13 mouse cellular contexts compared by ENCODE assay signal in the genomic region with DNA sequence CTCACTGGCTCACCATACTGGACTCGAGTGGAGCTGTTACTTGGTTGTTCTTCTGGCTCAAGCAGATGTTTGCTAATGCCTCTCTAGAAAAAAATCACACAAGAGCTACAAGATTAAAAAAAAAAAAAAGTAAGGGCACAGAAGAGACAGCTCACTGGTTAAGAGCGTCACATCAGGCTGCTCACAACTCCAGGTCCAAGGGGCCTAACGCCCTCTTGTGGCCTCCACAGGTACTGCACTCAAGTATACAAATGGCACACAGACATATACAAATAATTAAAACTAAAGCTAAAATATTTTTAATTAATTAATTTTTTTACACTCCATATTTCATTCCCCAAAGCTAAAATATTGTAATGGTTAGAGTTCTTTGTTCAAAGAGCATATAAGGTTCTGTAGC. TPM values are rescaled to one million over a fixed set of nuclear protein-coding genes. Genes with fewer than 3 reads are reported as not detected.
DNase-seq lines count a peak whose midpoint lies in the region; ATAC-seq and TF ChIP-seq lines count a peak whose summit lies in the region.
"Had no signal": no experiment of that assay in that cellular context is flagged by ENCODE, and none has a peak within 500 bp of the region (broad histone marks: within the 10 kb centered on the region; RNA-seq: fewer than 3 reads in every experiment).

No protein-coding gene starts in this region.

- H3K9me3 ChIP-seq in heart, postnatal 0 days (replicated peaks; ENCODE audit: control insufficient read depth, low read length) = 0 out of 2 replicates have a peak, but pooled peaks cover 4% of the 10 kb centered on the region
- H3K9me3 ChIP-seq in heart, embryonic 10.5 days = no peaks in the 10 kb centered on the region
- no peaks in the 10 kb centered on the region for H3K9me3 ChIP-seq in midbrain, postnatal 0 days (ENCODE audit: low read length)
- H3K9me3 ChIP-seq in midbrain, embryonic 10.5 days (replicated peaks) = no peaks in the 10 kb centered on the region
- H3K9me3 ChIP-seq: embryonic facial prominence, embryonic 15.5 days had no signal

- no peak overlapping the region for H3K4me2 ChIP-seq in heart, postnatal 0 days (ENCODE audit: low read depth, low read length)
- H3K4me2 ChIP-seq in midbrain, postnatal 0 days (ENCODE audit: low read depth, low read length, poor library complexity, severe bottlenecking) = no peak overlapping the region
- H3K4me2 ChIP-seq: embryonic facial prominence, embryonic 15.5 days had no signal

- H3K27ac ChIP-seq in heart, postnatal 0 days (ENCODE audit: low read depth) = no peak overlapping the region
- no peak overlapping the region for H3K27ac ChIP-seq in heart, embryonic 10.5 days
- no peak overlapping the region for H3K27ac ChIP-seq in midbrain, postnatal 0 days (ENCODE audit: low read depth, low read length)
- H3K27ac ChIP-seq in midbrain, embryonic 10.5 days (replicated peaks) = no peak overlapping the region
- H3K27ac ChIP-seq in small intestine, adult 2 months (ENCODE audit: insufficient read depth, low read depth, low read length) = no peak overlapping the region
- H3K27ac ChIP-seq: embryonic facial prominence, embryonic 15.5 days had no signal

- intact Hi-C loops in gastrocnemius, postnatal 36 days (cut with DNase I) = loop anchor here (5.0 kb wide), 1 partner anchor 145 kb away; no protein-coding TSS in a partner anchor

- no peaks in the 10 kb centered on the region for H3K4me1 ChIP-seq in heart, postnatal 0 days (ENCODE audit: control insufficient read depth, insufficient read depth)
- peaks cover 21% of the 10 kb centered on the region for H3K4me1 ChIP-seq in heart, embryonic 10.5 days
- H3K4me1 ChIP-seq in midbrain, postnatal 0 days (ENCODE audit: insufficient read depth, low read length) = no peaks in the 10 kb centered on the region; the same call in 1 of the 2 replicates
- H3K4me1 ChIP-seq in midbrain, embryonic 10.5 days = peaks cover 26% of the 10 kb centered on the region
- no peaks in the 10 kb centered on the region; the same call in 1 of the 2 replicates for H3K4me1 ChIP-seq in small intestine, adult 2 months (ENCODE audit: control insufficient read depth, insufficient read depth, insufficient read length, low read length)

- H3K9ac ChIP-seq in heart, postnatal 0 days (replicated peaks; ENCODE audit: low read depth, low read length) = no peak overlapping the region
- no peak overlapping the region for H3K9ac ChIP-seq in midbrain, postnatal 0 days (replicated peaks; ENCODE audit: low read length, poor library complexity, severe bottlenecking)
- H3K9ac ChIP-seq: embryonic facial prominence, embryonic 15.5 days had no signal

- DNase-seq in heart, postnatal 0 days (ENCODE audit: low spot score) = no peak
- no peak for DNase-seq in heart, embryonic 10.5 days (ENCODE audit: low spot score)
- no peak for DNase-seq in midbrain, postnatal 0 days (ENCODE audit: low spot score)
- DNase-seq in midbrain, embryonic 10.5 days (ENCODE audit: low spot score) = no peak
- DNase-seq in NIH3T3 (ENCODE audit: low read depth) = peak; percentile 45
- DNase-seq in gastrocnemius, postnatal 36 days = no peak
- no peak for DNase-seq in layer of hippocampus, postnatal 36 days
- DNase-seq: adrenal gland, postnatal 36 days; gastrocnemius, postnatal 14 days; heart, postnatal 36 days; midbrain, embryonic 14.5 days had no signal

- 65% methylated on average over 3 of the region's 3 CpGs for WGBS in heart, postnatal 0 days
- 48% methylated on average over 3 of the region's 3 CpGs for WGBS in heart, embryonic 10.5 days
- 58% methylated on average over 3 of the region's 3 CpGs for WGBS in midbrain, postnatal 0 days
- 55% methylated on average over 3 of the region's 3 CpGs for WGBS in midbrain, embryonic 10.5 days
- WGBS in small intestine, adult 2 months = 62% methylated on average over 3 of the region's 3 CpGs

- no peaks in the 10 kb centered on the region for H3K36me3 ChIP-seq in heart, postnatal 0 days (replicated peaks; ENCODE audit: control insufficient read depth, insufficient read depth, low read length)
- no peaks in the 10 kb centered on the region for H3K36me3 ChIP-seq in heart, embryonic 10.5 days
- H3K36me3 ChIP-seq in midbrain, postnatal 0 days (ENCODE audit: insufficient read depth, low read length) = no peaks in the 10 kb centered on the region
- no peaks in the 10 kb centered on the region for H3K36me3 ChIP-seq in midbrain, embryonic 10.5 days
- no peaks in the 10 kb centered on the region for H3K36me3 ChIP-seq in small intestine, adult 2 months (ENCODE audit: control insufficient read depth, insufficient read depth, low read length)
- H3K36me3 ChIP-seq: embryonic facial prominence, embryonic 15.5 days had no signal

- peak; percentile 22; the same call in 1 of the 2 replicates for TF ChIP-seq CTCF in heart, postnatal 0 days (IDR thresholded peaks at IDR 0.05; ENCODE audit: low read depth)
- TF ChIP-seq CTCF in midbrain, postnatal 0 days (IDR thresholded peaks at IDR 0.05) = peak; percentile 61
- peak; percentile 69; the same call in 1 of the 2 replicates for TF ChIP-seq CTCF in small intestine, adult 2 months (IDR thresholded peaks at IDR 0.05; ENCODE audit: extremely low read depth, insufficient read length, insufficient replicate concordance, low read depth, low read length)

- H3K4me3 ChIP-seq in heart, postnatal 0 days (ENCODE audit: low read depth, low read length) = no peak overlapping the region
- no peak overlapping the region for H3K4me3 ChIP-seq in heart, embryonic 10.5 days
- no peak overlapping the region for H3K4me3 ChIP-seq in midbrain, postnatal 0 days (ENCODE audit: low read depth, low read length)
- H3K4me3 ChIP-seq in midbrain, embryonic 10.5 days = no peak overlapping the region
- H3K4me3 ChIP-seq in small intestine, adult 2 months (ENCODE audit: low read depth, low read length) = no peak overlapping the region
- H3K4me3 ChIP-seq: embryonic facial prominence, embryonic 15.5 days had no signal

- no peak for ATAC-seq in heart, postnatal 0 days (ENCODE audit: insufficient read depth, low read depth)
- ATAC-seq in midbrain, postnatal 0 days (ENCODE audit: low FRiP score) = no peak

- H3K27me3 ChIP-seq in heart, postnatal 0 days (ENCODE audit: control insufficient read depth, insufficient read depth, low read length) = no peaks in the 10 kb centered on the region
- H3K27me3 ChIP-seq in heart, embryonic 10.5 days (ENCODE audit: insufficient read depth, poor library complexity, severe bottlenecking) = peaks cover 5% of the 10 kb centered on the region; the same call in 1 of the 2 replicates
- H3K27me3 ChIP-seq in midbrain, postnatal 0 days (ENCODE audit: insufficient read depth, low read length) = no peaks in the 10 kb centered on the region
- H3K27me3 ChIP-seq in midbrain, embryonic 10.5 days (ENCODE audit: low read depth, poor library complexity, severe bottlenecking) = peaks cover 20% of the 10 kb centered on the region
- H3K27me3 ChIP-seq in small intestine, adult 2 months (ENCODE audit: control insufficient read depth, insufficient read depth, low read length) = no peaks in the 10 kb centered on the region
- H3K27me3 ChIP-seq: embryonic facial prominence, embryonic 15.5 days had no signal

- no peak for TF ChIP-seq EP300 in heart, postnatal 0 days (IDR thresholded peaks at IDR 0.05; ENCODE audit: low read depth)

- no peak for TF ChIP-seq POLR2A in small intestine, adult 2 months (IDR thresholded peaks at IDR 0.05; ENCODE audit: low read depth, low read length)

RNA-seq across cellular contexts. Expression of gene Ano6, which starts 3.1 kb away (rescaled TPM):
- total RNA-seq in heart, postnatal 0 days (2014; rRNA removed; ENCODE audit: low replicate concordance) = 26.5 and 37.0 TPM in 2 replicates
- 13.5 and 14.2 TPM in 2 replicates for polyA plus RNA-seq in heart, postnatal 0 days (2015; fragmentation: Nextera tagmentation; extraction: Ambion mirVana)
- polyA plus RNA-seq in heart, embryonic 10.5 days (2016; fragmentation: Nextera tagmentation; extraction: Ambion mirVana) = 40.8 and 44.4 TPM in 2 replicates
- 35.0 and 36.3 TPM in 2 replicates for total RNA-seq in midbrain, postnatal 0 days (2014; rRNA removed)
- polyA plus RNA-seq in midbrain, postnatal 0 days (2015; fragmentation: Nextera tagmentation; extraction: Ambion mirVana) = 19.0 and 19.9 TPM in 2 replicates
- polyA plus RNA-seq in midbrain, embryonic 10.5 days (2016; fragmentation: Nextera tagmentation; extraction: Ambion mirVana) = 30.0 and 33.6 TPM in 2 replicates
- polyA plus RNA-seq in small intestine, adult 2 months (2012; rRNA removed) = 15.1 and 172 TPM in 2 replicates
- 10 to 100 TPM; 36.1 to 37.1 TPM for total RNA-seq in gastrocnemius, postnatal 36 days (2021)
- 10 to 100 TPM; 26.7 TPM for total RNA-seq in layer of hippocampus, postnatal 36 days (2021)
